In the genomic region with DNA sequence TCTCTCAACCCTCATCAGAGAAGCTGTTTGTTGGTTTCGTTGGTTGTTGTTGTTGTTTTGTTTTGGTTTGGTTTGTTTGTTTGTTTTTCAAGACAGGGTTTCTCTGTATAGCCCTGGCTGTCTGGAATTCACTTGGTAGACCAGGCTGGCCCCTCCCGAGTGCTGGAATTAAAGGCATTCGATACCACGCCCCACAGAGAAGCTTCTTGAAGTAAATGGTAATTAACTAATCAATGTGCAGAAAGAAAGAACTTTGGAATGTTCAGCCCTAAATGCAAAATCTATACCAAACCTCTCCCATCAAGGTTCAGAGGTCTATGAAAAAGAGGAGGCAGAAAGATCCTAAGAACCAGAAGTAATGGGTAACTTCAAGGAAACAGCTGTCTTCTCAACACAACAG, we compare ENCODE assay signal across 24 mouse cellular contexts.
"Had no signal": no experiment of that assay in that cellular context is flagged by ENCODE, and none has a peak within 500 bp of the region (broad histone marks: within the 10 kb centered on the region; RNA-seq: fewer than 3 reads in every experiment).

No protein-coding gene starts in this region.

- H3K4me3 ChIP-seq: heart, embryonic 13.5 days; heart, embryonic 15.5 days; hindbrain, embryonic 13.5 days; hindbrain, embryonic 15.5 days; kidney, embryonic 15.5 days; limb, embryonic 13.5 days; limb, embryonic 15.5 days; liver, embryonic 12.5 days had no signal

- H3K9ac ChIP-seq: heart, embryonic 13.5 days; heart, embryonic 15.5 days; hindbrain, embryonic 13.5 days; hindbrain, embryonic 15.5 days; kidney, embryonic 15.5 days; limb, embryonic 13.5 days; limb, embryonic 15.5 days; liver, embryonic 12.5 days; liver, embryonic 14.5 days had no signal

- ATAC-seq: hindbrain, postnatal 0 days; liver, embryonic 12.5 days had no signal

- H3K4me1 ChIP-seq: heart, embryonic 13.5 days; heart, embryonic 15.5 days; limb, embryonic 13.5 days; limb, embryonic 15.5 days; liver, embryonic 12.5 days had no signal

- DNase-seq: gastrocnemius, postnatal 14 days; gastrocnemius, postnatal 36 days; heart, adult 18-20 months; heart, postnatal 14 days; heart, postnatal 36 days; kidney, adult 11 months; kidney, adult 2 months; kidney, adult 9 months; kidney, postnatal 14 days; kidney, postnatal 36 days; layer of hippocampus, adult 9-11 months; layer of hippocampus, postnatal 36 days; left cerebral cortex, postnatal 4 days had no signal

- H3K27me3 ChIP-seq: heart, embryonic 13.5 days; heart, embryonic 15.5 days; hindbrain, embryonic 13.5 days; hindbrain, embryonic 15.5 days; kidney, embryonic 15.5 days; limb, embryonic 13.5 days; limb, embryonic 15.5 days; liver, embryonic 12.5 days had no signal

- H3K27ac ChIP-seq: heart, embryonic 13.5 days; heart, embryonic 15.5 days; hindbrain, embryonic 13.5 days; hindbrain, embryonic 15.5 days; hindbrain, postnatal 0 days; kidney, embryonic 15.5 days; kidney, postnatal 0 days; limb, embryonic 13.5 days; limb, embryonic 15.5 days; liver, embryonic 12.5 days; liver, embryonic 14.5 days had no signal

- H3K9me3 ChIP-seq: heart, embryonic 13.5 days; heart, embryonic 15.5 days; hindbrain, embryonic 13.5 days; hindbrain, embryonic 15.5 days; kidney, embryonic 15.5 days; limb, embryonic 13.5 days; limb, embryonic 15.5 days; liver, embryonic 12.5 days had no signal
